Mouse (Mus musculus): ENCODE results near the gene Nova2. TPM values are rescaled to one million over a fixed set of nuclear protein-coding genes. Genes with fewer than 3 reads are reported as not detected.

Nova2 gene
- polyA plus RNA-seq, 1 experiment: 0.06 TPM

GRCm38 (mm10) chr7:18957569-18958383, 32.1 kb downstream of the Nova2 start:
- peak overlapping the region; percentile 22 for H3ac ChIP-seq (ENCODE audit: control insufficient read depth, insufficient read length)
- peaks cover 6% of the 10 kb centered on the region for H3K27me3 ChIP-seq (ENCODE audit: control insufficient read depth, insufficient read depth, insufficient read length)
- H3K4me3 ChIP-seq: peak overlapping the region; percentile 14
- no peaks in the 10 kb centered on the region for H3K36me3 ChIP-seq (ENCODE audit: control insufficient read depth, insufficient read depth)
- H3K4me2 ChIP-seq (ENCODE audit: low read depth): peak overlapping the region; percentile 67
- no peaks in the 10 kb centered on the region for H3K79me2 ChIP-seq (ENCODE audit: control insufficient read depth, insufficient read depth)
- TF ChIP-seq MYOD1 (IDR thresholded peaks at IDR 0.05; ENCODE audit: control insufficient read depth in 1 of 3, insufficient read length in 2 of 3, low read depth in 2 of 3) (peak in 2 of 3 experiments; percentile 76 to 79), MAX (IDR thresholded peaks at IDR 0.05; ENCODE audit: low read depth) (no peak), E2F4 (IDR thresholded peaks at IDR 0.05; ENCODE audit: insufficient read depth) (no peak), POLR2A (IDR thresholded peaks at IDR 0.05; ENCODE audit: insufficient read length, low read depth) (peak; percentile 49), USF1 (IDR thresholded peaks at IDR 0.05; ENCODE audit: low read depth) (no peak), TCF3 (IDR thresholded peaks at IDR 0.05; ENCODE audit: insufficient read length, low read depth) (no peak), TCF12 (IDR thresholded peaks at IDR 0.05; ENCODE audit: insufficient read depth, poor library complexity, severe bottlenecking) (no peak), MYOG (IDR thresholded peaks at IDR 0.05; ENCODE audit: control insufficient read depth in 1 of 3, insufficient read depth in 1 of 3, insufficient read length in 2 of 3, low read depth in 2 of 3) (peak in 2 of 3 experiments; percentile 51 to 83), SRF (IDR thresholded peaks at IDR 0.05; ENCODE audit: control insufficient read depth, insufficient read length, low read depth) (no peak), REST (IDR thresholded peaks at IDR 0.05; ENCODE audit: insufficient read depth, insufficient read length) (no peak), CEBPB (IDR thresholded peaks at IDR 0.05; ENCODE audit: insufficient read depth, poor library complexity, severe bottlenecking) (no peak), POLR2AphosphoS2 (IDR thresholded peaks at IDR 0.05; ENCODE audit: insufficient read length, low read depth) (no peak)

GRCm38 (mm10) chr7:18958384-18958766, 32.7 kb downstream of the Nova2 start:
- no peaks in the 10 kb centered on the region for H3K79me2 ChIP-seq (ENCODE audit: control insufficient read depth, insufficient read depth)
- H3K27me3 ChIP-seq (ENCODE audit: control insufficient read depth, insufficient read depth, insufficient read length): peaks cover 12% of the 10 kb centered on the region
- no peak for TF ChIP-seq TCF12 (IDR thresholded peaks at IDR 0.05; ENCODE audit: insufficient read depth, poor library complexity, severe bottlenecking)
- no peak for TF ChIP-seq MYOD1 (IDR thresholded peaks at IDR 0.05; ENCODE audit: control insufficient read depth in 1 of 3, insufficient read length in 2 of 3, low read depth in 2 of 3)
- no peak for TF ChIP-seq MYOG (IDR thresholded peaks at IDR 0.05; ENCODE audit: control insufficient read depth in 1 of 3, insufficient read depth in 1 of 3, insufficient read length in 2 of 3, low read depth in 2 of 3)
- no peak for TF ChIP-seq E2F4 (IDR thresholded peaks at IDR 0.05; ENCODE audit: insufficient read depth)
- no peak for TF ChIP-seq SRF (IDR thresholded peaks at IDR 0.05; ENCODE audit: control insufficient read depth, insufficient read length, low read depth)
- no peak for TF ChIP-seq POLR2A (IDR thresholded peaks at IDR 0.05; ENCODE audit: insufficient read length, low read depth)
- no peak for TF ChIP-seq REST (IDR thresholded peaks at IDR 0.05; ENCODE audit: insufficient read depth, insufficient read length)
- TF ChIP-seq CEBPB (IDR thresholded peaks at IDR 0.05; ENCODE audit: insufficient read depth, poor library complexity, severe bottlenecking): no peak
- TF ChIP-seq USF1 (IDR thresholded peaks at IDR 0.05; ENCODE audit: low read depth): no peak
- TF ChIP-seq MAX (IDR thresholded peaks at IDR 0.05; ENCODE audit: low read depth): no peak
- H3K36me3 ChIP-seq (ENCODE audit: control insufficient read depth, insufficient read depth): no peaks in the 10 kb centered on the region
- peak overlapping the region; percentile 14 for H3K4me3 ChIP-seq
- peak overlapping the region; percentile 22 for H3ac ChIP-seq (ENCODE audit: control insufficient read depth, insufficient read length)
- peak overlapping the region; percentile 67 for H3K4me2 ChIP-seq (ENCODE audit: low read depth)

- Histone ChIP-seq H3K4me3 (no peak overlapping the region), H3K36me3 (ENCODE audit: control insufficient read depth, insufficient read depth) (no peaks in the 10 kb centered on the region), H3K4me2 (ENCODE audit: low read depth) (no peak overlapping the region), H3K27me3 (ENCODE audit: control insufficient read depth, insufficient read depth, insufficient read length) (peaks cover 20% of the 10 kb centered on the region), H3K79me2 (ENCODE audit: control insufficient read depth, insufficient read depth) (no peaks in the 10 kb centered on the region), H3ac (ENCODE audit: control insufficient read depth, insufficient read length) (no peak overlapping the region)
- TF ChIP-seq E2F4 (IDR thresholded peaks at IDR 0.05; ENCODE audit: insufficient read depth) (no peak), USF1 (IDR thresholded peaks at IDR 0.05; ENCODE audit: low read depth) (no peak), POLR2A (IDR thresholded peaks at IDR 0.05; ENCODE audit: insufficient read length, low read depth) (no peak)
Observed at GRCm38 (mm10) chr7:18959446-18959845, 33.8 kb downstream of the Nova2 start.

GRCm38 (mm10) chr7:18962171-18962792, 36.6 kb downstream of the Nova2 start:
- no peaks in the 10 kb centered on the region for H3K79me2 ChIP-seq (ENCODE audit: control insufficient read depth, insufficient read depth)
- H3K4me3 ChIP-seq: no peak overlapping the region
- peak overlapping the region; percentile 30 for H3K4me2 ChIP-seq (ENCODE audit: low read depth)
- TF ChIP-seq MAX (IDR thresholded peaks at IDR 0.05; ENCODE audit: low read depth) (no peak), TCF3 (IDR thresholded peaks at IDR 0.05; ENCODE audit: insufficient read length, low read depth) (no peak), E2F4 (IDR thresholded peaks at IDR 0.05; ENCODE audit: insufficient read depth) (no peak), REST (IDR thresholded peaks at IDR 0.05; ENCODE audit: insufficient read depth, insufficient read length) (no peak), POLR2AphosphoS2 (IDR thresholded peaks at IDR 0.05; ENCODE audit: insufficient read length, low read depth) (no peak), MYOG (IDR thresholded peaks at IDR 0.05; ENCODE audit: control insufficient read depth in 1 of 3, insufficient read depth in 1 of 3, insufficient read length in 2 of 3, low read depth in 2 of 3) (no peak), POLR2A (IDR thresholded peaks at IDR 0.05; ENCODE audit: insufficient read length, low read depth) (no peak), SRF (IDR thresholded peaks at IDR 0.05; ENCODE audit: control insufficient read depth, insufficient read length, low read depth) (no peak)
- peaks cover 24% of the 10 kb centered on the region for H3K27me3 ChIP-seq (ENCODE audit: control insufficient read depth, insufficient read depth, insufficient read length)
- no peaks in the 10 kb centered on the region for H3K36me3 ChIP-seq (ENCODE audit: control insufficient read depth, insufficient read depth)
- H3ac ChIP-seq (ENCODE audit: control insufficient read depth, insufficient read length): no peak overlapping the region
